Mouse (Mus musculus): Measurements from ENCODE around the gene Dguok.
A peak's percentile ranks its signal among the peaks of the same experiment; 100 is the strongest.

Gene Dguok

DNA sequence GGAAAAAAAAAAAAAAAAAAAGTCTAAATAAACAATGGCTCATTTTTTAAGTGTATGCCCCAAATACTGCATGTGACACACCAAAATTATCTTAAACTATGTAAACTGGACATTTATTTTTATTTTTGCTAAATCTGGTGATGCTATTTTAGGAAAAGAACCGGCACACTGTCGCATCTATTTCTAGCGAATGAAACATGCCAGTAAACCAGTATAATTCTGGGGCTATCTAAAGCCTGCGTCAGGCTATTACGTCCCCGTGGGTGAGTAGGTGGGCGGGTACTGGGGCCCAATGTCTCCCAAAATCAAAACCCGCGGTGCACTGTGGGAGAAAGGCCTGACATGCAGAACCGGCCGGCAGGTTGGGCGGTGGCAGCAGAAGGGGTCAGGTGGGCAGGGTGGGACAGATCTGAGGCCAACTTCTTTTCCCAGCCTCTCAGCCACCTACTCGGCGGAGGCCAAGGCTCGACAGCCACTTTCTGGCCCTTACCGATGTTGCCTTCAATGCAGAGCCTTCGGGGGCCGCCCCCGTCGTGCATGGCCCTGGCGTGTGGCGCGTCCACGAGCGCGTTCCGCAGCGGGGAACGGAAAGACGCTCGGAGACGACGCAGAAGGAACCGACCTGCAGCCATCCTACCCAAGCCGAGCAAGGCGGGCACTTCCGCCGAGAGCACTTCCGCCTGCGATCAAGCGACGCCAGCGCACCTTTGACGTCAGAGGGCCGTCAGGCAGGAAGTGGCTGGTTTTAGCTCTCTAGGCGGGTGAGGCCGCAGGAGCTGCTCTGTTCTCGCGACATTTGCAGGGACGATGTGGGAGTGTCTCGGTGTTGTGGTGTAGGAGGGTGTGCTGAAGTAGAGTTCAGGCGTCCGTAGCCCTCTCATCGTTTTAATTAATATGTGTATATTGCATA lies at the start of gene Dguok:
TSS of gene Dguok (minus strand) at position 712 of the 910 bp plus-strand sequence.
- DNase-seq (ENCODE audit: low read depth, low spot score): peak; percentile 97

DNA sequence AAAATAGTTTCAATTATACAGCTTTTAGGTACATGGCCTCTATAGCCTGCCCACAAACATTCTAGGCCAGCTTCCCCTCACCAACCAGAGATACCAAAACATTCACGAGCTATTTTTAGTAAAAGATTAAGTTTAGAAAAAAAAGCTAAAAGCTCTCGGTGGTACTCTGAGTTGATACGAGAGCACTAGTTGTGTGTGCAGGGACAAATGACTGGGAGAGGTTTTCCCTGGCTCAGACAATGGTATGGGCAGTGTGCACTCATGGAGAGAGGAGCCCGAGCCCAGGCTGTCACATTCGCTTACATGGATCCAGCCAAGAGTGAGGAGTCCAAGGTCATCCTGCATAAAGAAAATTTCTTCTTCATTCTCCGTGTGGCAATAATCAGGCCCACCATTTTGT lies 49.2 kb upstream of the Dguok start:
- DNase-seq (ENCODE audit: low read depth, low spot score): no peak

DNA sequence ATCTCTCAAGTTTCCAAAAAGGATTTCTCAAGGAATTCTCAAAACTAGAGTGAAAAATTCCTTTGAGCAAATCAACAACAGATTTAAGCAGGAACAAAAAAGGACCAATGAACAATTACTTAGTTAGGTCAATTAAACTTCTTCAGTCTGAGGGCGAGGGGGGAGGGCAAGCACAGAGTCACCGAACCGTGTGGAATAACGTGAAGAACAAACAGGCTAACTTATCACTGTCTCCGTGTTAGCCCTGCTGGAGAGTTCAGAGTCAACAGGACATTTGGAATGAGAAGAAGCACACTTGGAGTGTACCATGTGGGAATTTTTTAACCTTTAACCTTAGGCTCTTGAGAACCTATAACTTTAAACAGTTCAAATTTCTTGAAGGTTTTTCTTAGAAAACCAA lies 41.6 kb upstream of the Dguok start:
- no peak for DNase-seq (ENCODE audit: low read depth, low spot score)

DNA sequence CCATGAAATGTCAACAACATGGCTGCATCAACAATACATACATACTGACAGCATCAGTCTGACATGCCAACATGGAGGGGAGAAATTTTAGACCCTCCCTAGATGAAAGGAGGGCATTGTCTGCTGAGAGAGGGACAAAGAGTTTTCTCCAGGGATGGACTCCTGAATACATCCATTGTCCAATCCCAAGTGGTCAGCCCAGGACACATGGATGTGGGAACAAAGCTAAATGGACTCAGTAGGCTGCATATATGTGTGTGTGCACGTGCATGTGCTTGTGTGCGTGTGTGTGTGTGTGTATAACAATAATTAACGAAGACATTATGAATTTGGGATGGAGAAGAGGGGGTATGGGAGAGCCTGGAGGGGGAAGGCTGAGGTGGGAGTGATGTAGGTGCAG lies 39.0 kb upstream of the Dguok start:
- no peak for DNase-seq (ENCODE audit: low read depth, low spot score)

DNA sequence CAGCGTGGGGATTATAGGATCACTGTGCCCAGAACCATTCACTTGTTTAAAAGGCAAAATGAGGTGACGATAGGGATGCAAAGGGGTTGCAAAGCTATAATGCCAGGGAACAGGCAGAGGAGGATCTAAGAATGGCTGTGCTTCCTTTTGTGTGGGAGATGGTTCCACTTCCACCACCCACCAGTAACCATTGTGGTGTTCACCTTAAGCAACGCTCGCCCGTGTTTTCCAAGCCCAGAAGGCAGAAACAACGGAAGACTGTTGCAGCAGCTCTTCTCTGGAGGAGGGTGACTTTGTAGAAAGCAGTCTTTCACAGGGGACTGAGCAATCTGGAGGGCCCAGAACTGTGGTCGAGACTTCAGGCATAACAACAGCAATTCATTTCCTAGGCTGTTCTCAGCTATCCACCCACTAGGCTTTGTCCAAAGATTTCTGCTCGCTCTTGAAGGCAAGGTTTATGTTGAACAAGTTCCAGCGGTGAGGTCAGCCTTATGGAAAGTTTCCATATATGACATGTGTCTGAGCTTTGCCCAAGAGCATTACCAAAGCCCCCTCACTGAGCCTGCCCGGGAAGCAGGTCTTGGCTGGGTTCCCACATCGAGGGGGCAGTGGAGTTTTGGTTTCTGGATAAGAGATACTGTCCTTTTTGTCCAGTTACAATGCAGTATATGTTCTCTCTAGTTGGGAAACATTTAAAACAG lies 35.1 kb upstream of the Dguok start:
- no peak for DNase-seq (ENCODE audit: low read depth, low spot score)

DNA sequence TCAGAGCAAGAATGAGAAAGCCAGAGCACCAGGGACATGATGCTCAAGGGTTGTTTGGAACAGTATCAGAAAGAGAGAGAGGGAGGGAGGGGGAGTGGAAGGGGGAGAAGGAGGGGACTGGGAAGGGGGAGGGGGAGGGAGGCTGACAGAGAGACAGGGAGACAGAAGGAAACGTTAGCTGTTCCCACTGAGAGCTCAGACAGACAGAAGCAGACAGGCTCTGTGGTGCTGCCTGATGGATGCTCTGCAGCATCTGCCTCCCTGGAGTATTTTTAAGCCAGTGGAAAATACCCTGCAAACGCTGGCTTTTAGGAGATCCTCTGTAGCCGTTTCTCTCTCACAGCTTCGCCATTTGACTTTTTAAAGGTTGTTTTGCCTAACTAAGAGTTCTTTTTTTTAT lies 33.2 kb upstream of the Dguok start:
- DNase-seq (ENCODE audit: low read depth, low spot score): peak; percentile 5

DNA sequence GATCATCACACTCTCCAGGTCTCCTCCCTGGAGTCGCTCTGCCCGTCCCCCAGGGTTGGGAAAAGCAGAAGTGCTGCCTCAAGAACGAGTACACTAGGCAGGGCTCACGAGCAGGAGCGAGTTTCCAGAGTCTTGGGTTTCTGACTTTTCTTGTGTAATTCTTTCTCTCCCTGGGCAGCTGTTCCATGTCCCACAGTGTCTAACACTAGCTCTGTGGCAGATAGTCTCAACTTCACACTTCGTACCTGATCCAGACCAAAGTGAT lies 30.0 kb upstream of the Dguok start:
- no peak for DNase-seq (ENCODE audit: low read depth, low spot score)

DNA sequence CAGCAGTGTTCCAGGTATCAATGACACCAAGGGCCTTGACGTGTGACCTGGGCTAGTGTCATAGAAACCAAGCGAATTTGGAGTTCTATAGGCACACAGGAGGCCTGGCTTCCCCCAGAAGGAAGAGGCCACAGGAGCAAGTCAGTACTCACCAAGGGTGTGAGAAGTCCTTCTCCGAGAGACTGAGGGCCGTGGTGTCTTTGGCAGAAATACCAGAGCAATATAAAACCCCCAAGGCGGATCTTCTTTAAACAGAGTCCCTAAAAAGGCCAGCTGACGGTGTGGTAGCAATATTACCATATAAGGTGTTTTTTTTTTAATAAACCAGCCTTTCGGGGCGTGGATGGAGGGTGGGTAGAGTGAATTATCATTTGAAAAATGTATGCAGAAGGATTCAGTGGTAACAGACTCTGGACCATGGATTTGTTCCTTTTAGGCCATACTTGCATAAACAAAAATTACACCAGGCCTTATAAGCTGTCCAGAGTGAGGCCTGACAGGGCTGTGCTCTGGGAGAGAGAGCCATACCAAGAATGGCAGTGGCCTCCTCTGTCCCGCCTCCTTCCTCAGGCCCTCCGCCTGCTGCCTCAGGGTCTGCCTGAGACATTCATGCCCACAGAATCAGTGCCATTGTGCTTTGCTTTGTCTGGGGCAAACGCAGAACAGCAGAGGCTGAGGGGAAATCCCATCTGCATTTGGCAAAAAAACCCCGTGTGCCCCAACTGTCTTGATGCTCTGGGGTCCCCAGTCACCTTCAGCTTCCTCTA lies 29.4 kb upstream of the Dguok start, which contains the start of gene Actg2:
TSS of gene Actg2 (minus strand) at position 238 of the 767 bp plus-strand sequence.
- no peak for DNase-seq (ENCODE audit: low read depth, low spot score)

DNA sequence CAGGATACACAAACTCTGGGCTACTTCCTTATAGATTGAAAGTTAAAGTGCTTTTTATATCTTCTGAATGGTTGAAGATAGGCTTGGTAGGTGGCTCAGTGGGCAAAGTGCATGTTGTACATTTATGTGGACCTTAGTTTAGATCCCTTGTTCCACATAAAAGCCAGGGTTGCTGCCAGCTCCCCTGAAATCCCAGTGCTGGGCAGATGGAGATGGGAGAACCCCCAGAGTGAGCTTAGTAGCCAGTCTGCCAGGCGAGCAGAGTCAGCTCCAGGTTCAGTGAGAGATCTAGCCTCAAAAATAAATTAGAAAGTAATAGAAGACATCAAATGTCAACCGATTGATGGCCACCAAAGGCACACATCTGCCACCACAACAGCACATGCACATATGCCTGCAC lies 25.8 kb upstream of the Dguok start:
- DNase-seq (ENCODE audit: low read depth, low spot score): no peak

DNA sequence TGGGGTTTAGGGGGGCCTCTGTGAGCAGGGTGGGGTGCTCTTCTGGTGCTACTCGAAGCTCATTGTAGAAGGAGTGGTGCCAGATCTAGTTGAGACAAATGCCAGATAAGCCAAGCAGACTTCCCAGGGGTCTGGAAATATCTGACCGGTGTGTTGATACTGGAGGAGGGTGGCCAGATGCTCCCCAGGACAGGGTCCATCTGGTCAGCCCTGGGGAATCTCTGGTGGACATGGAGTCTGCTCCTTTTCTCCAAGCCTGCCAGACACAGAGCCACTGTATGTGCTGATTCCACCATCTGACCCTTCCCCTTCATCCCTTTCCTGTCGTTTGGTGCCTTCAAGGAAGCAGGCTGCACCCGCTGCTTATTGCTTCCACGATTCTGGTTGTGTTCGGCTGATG lies 16.4 kb upstream of the Dguok start:
- no peak for DNase-seq (ENCODE audit: low read depth, low spot score)

DNA sequence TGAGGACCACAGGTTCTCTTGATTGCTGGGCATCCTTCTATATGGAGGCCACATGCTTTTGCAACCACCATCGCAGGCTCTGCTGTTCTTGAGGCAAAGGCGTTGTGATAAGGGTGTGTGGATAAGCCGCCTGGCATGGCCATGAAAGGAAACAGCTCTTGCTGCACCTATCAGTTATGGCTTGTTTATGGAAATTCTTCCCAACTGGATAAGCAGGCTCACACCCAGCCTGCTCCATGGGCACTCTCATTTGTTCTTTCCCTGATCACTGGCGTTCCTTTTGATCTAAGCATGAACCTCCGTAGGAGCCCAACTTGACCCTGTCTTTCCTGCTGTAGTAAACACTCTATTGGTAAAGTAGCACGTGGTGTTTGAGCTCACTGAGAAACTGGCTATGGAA lies 15.0 kb upstream of the Dguok start:
- no peak for DNase-seq (ENCODE audit: low read depth, low spot score)

DNA sequence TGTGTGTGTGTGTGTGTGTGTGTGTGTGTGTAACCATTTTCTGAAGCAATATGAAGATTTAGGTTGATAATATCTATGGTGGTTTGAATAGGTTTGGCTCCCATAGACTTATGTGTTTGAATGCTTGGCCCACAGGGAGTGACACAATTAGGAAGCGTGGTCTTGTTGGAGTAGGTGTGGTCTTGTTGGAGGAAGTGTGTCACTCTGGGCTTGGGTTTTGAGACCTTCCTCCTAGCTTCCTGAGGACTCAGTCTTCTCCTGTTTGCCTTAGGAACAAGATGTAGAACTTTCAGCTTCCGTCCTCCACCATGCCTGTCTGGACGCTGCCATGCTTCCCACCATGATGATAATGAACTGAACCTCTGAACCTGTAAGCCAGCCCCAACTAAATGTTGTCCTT lies 11.9 kb upstream of the Dguok start:
- DNase-seq (ENCODE audit: low read depth, low spot score): no peak

DNA sequence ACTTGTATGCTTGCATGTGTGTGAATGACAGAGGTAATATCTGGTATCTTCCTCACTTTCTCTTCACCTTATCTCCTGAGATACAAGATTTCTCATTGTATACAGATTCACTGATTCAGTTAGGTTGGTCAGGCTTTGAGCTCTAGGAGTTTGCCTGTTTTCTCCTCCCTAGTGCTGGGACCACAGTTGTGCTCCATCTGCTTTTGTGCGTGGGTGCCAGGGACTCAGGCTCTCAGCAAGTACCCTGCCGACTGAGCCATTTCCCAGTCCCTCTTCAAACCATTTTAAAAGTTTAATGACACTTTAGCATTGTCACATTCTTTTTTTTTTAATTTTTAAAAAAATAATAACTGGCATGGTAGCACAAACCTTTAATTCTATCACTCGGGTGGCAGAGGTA lies 8.4 kb upstream of the Dguok start:
- no peak for DNase-seq (ENCODE audit: low read depth, low spot score)

DNA sequence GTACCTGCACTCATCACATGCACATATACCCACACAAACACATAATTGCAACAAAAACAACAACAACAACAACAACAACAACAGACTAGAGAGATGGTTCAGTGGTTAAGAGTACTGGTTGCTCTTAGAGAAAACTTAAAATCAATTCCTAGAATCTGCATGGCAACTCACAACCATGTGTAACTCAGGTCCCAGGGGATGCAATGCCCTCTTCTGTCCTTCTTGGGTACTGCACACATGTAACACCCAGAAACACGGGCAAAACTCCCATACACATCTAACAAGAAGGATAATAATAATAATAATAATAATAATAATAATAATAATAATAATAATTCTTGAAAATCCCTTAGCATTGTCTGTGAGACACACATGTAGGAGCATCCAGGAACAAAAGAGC lies 5.7 kb upstream of the Dguok start:
- DNase-seq (ENCODE audit: low read depth, low spot score): peak; percentile 20

DNA sequence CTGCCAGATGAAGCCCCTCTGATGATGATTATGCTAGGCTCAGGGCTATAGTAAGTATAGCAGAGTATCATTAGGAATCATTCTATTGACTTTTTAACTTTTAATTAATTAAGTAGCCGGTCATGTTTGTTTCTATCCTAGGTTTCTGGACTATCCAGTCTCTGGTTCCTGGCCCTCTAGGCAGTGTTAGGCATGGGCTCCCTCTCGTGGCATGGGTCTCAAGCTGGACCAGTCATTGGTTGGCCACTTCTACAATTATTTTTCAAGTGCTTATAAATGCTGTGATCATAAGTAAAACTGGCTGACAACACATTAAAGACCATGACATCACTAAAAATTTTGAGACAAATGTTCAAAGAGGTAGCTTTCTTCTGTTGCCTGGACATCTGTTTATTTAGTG lies 3.4 kb upstream of the Dguok start:
- DNase-seq (ENCODE audit: low read depth, low spot score): no peak

DNA sequence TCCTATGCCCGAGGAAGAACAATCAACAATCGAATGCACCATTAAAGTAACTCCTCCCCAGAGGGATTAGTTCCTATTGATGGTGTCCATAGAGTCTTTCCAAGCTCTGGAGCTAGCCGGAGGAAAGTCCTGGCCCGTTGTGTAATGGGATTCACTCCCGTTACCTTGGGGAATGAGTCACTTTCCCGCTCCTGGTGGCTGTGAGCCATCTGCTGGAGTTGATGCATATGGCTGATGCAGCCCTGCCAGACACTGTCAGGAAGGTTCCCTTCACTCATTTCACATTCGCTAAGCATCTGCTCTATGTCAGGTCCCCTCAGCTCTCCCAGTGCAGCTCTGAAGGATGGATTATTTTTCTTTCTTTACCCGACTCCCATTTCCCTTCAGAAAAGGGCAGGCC lies 2.7 kb upstream of the Dguok start:
- DNase-seq (ENCODE audit: low read depth, low spot score): no peak

DNA sequence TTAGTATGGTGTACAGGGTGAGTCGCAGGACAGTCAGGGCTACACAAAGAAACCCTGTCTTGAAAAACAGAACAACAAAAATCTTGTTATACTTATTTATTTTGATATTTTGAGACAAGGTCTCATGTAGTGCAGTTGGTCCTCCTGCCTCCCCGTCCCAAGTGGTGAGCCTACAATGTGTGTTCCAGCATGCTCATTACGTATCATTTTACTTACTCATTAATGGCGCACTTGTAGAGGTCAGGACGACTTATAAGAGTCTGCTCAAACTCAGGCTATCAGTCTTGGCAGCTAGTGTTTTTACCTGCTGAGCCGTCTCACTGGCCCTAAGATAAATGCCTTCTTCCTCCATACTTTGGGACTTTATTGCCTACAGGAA lies 388 bp upstream of the Dguok start:
- no peak for DNase-seq (ENCODE audit: low read depth, low spot score)

DNA sequence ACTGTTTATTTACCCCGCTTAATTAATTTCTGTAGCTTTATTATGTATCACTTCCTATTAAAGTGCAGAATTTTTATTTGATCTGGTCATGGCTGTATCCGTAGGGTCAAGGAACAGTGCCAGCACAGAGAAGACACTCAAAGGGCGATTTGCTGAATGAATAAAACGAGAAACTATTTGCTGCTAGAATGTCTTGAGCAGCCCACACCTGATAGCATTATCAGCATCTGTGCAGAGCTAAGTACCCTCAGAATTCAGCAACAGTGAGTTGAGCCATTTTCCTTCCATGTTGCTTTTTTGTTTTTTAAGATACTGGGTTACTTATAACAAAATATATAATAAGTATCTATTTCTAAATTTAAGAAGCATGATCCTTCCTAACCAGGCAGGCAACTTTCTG lies 1.2 kb downstream of the Dguok start:
- no peak for DNase-seq (ENCODE audit: low read depth, low spot score)

DNA sequence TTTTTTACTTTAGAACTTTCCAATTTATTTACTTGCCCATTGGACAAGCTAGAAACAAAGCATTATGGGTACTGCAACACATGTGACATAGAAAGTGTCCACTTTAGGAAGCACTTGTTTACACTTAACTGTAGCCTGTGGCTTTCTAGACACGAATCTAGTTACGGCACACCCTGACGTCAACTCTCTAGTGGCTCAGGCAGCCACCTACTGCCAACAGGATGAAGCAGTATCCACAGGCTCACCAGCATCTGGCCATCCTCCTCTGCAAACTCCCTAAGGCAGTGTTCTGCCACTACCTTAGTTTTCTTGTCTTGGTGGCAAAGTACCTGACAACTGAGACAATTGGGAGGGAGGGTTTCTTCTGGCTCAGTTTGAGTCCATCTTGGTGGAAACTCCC lies 3.4 kb downstream of the Dguok start:
- DNase-seq (ENCODE audit: low read depth, low spot score): no peak

DNA sequence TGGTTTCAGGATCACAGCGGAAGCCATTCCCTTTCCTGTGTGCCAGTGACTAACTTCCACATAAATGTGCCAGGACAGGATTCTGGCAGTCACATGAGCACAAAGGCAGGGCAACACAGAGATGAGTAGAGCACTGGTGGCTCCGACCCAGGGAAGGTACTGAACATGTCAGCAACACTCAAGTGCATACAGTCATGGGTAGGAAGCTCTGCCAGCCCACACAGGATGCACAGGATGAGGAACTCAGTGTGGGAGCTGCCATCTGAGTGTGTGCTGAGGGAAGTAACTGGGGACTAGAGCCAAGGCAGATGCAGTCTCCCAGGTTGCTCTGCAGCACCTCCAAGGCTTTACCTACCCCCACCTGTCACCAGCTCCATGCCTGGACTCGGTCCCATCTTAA lies 4.1 kb downstream of the Dguok start:
- DNase-seq (ENCODE audit: low read depth, low spot score): no peak

DNA sequence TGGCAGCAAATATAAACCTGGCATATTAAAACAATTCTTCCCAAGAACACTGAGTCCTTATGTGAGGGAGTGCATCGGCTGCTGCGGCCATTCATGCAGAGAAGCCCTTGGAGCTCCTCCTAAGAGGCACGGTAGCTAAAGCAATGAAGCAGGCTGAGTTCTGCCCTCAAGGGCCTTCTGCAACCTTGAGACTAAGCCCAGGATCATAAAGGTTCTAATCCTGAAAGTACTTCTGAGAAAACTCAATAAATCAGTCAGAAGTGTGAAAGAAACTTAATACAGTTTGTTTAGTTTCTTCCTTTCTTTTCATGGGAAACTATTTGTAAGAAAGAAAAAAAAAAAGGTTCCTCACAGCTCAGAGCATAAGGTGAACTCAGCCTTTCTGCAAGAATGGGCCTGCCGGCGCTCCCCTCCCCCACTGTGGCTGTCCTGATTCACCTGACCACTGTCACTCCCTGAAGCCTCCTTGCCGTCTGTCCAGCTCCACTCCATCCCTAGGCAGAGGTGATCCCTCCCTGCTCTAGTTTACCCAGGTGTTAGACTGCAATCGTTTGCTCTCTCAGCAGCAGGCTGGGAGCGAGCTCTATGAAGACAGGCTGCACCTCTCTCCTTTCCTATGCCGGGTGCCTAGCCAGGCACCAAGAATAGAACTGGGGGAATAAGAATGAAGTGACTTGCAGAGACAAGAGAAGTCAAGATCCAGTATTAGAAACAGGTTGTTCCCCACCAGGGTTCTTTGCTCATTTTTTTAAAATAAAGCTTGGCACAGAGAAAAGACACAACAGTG lies 5.1 kb downstream of the Dguok start:
- no peak for DNase-seq (ENCODE audit: low read depth, low spot score)

DNA sequence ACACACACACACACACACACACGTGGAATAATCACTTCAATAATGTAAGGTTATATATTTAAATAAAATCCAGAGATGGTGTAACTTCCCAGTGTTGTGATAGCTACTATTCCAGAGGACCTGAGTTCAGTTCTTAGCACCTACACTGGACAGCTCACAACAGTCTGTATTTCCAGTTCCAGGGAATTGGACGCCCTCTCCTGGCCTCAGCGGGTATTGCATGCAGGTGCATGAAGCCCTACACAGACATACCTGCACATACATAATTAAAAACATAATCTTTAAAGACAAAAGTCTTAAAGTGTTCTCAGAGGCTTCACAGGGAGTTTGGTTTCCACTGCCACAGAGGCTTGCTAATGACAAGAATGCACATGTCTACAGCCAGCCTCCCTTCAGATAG lies 6.3 kb downstream of the Dguok start:
- no peak for DNase-seq (ENCODE audit: low read depth, low spot score)

Measured in embryo, embryonic 11.5 days (tissue).